Mouse (Mus musculus) spleen, adult 2 months (tissue): ENCODE data around the gene Adam17. TPM values are rescaled to one million over a fixed set of nuclear protein-coding genes. Genes with fewer than 3 reads are reported as not detected.
A peak's percentile ranks its signal among the peaks of the same experiment; 100 is the strongest.

ENCODE experiments used
- DNase-seq, 2 experiments: peaks; one replicate each; pipeline versions ENCODE4 v3.0.0 to v3.0.0-alpha.2; 2012 to 2021; ENCODE audit warnings: low spot score in 2 of 2, low read depth in 1 of 2
- H3K27ac ChIP-seq: fragments of 200-500 bp; 2 replicates; pipeline ENCODE4 v1.5.1; 2012; ENCODE audit warnings: low read length, inconsistent platforms; ENCODE audit not compliant: insufficient read depth
- H3K27me3 ChIP-seq: fragments of 200-500 bp; 2 replicates; pipeline ENCODE4 v1.6.1; 2012; ENCODE audit warnings: mild to moderate bottlenecking, moderate library complexity, low read length, inconsistent platforms; ENCODE audit not compliant: control insufficient read depth, insufficient read depth
- H3K36me3 ChIP-seq: fragments of 200-500 bp; 2 replicates; pipeline ENCODE4 v1.6.1; 2012; ENCODE audit warnings: mild to moderate bottlenecking, low read length, inconsistent platforms; ENCODE audit not compliant: control insufficient read depth, insufficient read depth
- H3K4me1 ChIP-seq: fragments of 200-500 bp; 2 replicates; pipeline ENCODE4 v1.6.1; 2011; ENCODE audit warnings: inconsistent platforms; ENCODE audit not compliant: control insufficient read depth, insufficient read depth, insufficient read length
- H3K4me3 ChIP-seq: fragments of 200-500 bp; 2 replicates; pipeline ENCODE4 v1.5.1; 2011; ENCODE audit warnings: mild to moderate bottlenecking, inconsistent platforms; ENCODE audit not compliant: insufficient read depth, insufficient read length; ENCODE audit errors: extremely low read depth
- CTCF ChIP-seq: fragments of 200-500 bp; IDR thresholded peaks from 2 replicates; pipeline ENCODE4 v1.5.1; 2011; ENCODE audit warnings: mild to moderate bottlenecking, inconsistent platforms; ENCODE audit not compliant: insufficient read depth, insufficient read length, insufficient replicate concordance; ENCODE audit errors: extremely low read depth
- POLR2A ChIP-seq: fragments of 200-500 bp; IDR thresholded peaks from 2 replicates; pipeline ENCODE4 v1.6.1; 2011; ENCODE audit warnings: low read depth, low read length, inconsistent platforms
- WGBS: fragments of 180-500 bp; shearing (Covaris S2); methylation state at CpG from one replicate; pipeline ENCODE4 v1.1.7; 2018; 5-methylcytosine and 5-hydroxymethylcytosine counted together
- polyA plus RNA-seq: library from polyadenylated mRNA; depleted of rRNA; stranded (reverse); fragments of >200 nt; gene quantifications from 2 replicates; pipeline ENCODE4 v1.2.3, GENCODE M21; 2012; rRNA removed

Adam17 gene
- polyA plus RNA-seq, 1 experiment: 20.3 TPM

DNA sequence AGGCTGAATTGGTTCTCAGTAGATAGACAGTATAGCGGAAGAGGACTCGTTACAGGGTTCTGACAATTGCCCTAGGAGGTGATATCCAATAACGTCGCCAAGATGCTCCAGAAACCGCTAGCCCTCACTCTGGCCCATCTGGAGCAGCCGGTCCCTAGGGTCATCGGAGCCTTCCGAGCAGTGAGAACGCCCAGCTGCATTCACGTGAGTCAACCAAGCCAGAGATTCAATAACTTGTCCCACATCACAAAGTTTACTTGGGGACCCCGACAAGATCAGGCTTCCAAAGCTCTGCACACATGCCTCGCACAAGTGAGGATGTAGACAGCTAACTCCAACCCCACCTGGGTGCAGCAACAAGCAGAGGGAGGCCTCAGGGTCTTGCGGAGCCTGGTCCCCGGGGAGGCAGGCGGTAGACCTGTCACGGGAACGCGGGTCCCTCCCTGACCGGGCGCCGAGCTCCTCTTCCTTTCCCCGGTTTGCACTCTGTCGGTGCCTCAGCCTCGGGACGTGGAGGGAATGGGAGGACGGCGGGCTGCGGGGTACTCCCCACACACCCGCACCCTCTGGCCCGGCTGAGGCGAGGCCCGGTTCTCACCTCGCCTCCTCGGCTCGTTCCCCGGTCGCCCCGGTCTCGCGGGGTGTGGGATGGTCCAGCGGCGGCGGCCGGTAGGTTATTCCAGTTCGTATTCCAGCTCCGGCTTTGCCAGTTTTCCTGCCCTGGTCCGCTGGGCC, 87.8 kb downstream of the Adam17 start:
- Histone ChIP-seq H3K4me3 (peak overlapping the region; percentile 82), H3K36me3 (peaks cover 6% of the 10 kb centered on the region; the same call in 1 of the 2 replicates), H3K27me3 (no peaks in the 10 kb centered on the region), H3K4me1 (no peaks in the 10 kb centered on the region; the same call in 1 of the 2 replicates), H3K27ac (peak overlapping the region; percentile 87)
- TF ChIP-seq POLR2A (no peak), CTCF (no peak)
- under 1% methylated on average over 42 of the region's 47 CpGs for WGBS
- peak in 1 of 2 experiments; percentile 25 for DNase-seq

DNA sequence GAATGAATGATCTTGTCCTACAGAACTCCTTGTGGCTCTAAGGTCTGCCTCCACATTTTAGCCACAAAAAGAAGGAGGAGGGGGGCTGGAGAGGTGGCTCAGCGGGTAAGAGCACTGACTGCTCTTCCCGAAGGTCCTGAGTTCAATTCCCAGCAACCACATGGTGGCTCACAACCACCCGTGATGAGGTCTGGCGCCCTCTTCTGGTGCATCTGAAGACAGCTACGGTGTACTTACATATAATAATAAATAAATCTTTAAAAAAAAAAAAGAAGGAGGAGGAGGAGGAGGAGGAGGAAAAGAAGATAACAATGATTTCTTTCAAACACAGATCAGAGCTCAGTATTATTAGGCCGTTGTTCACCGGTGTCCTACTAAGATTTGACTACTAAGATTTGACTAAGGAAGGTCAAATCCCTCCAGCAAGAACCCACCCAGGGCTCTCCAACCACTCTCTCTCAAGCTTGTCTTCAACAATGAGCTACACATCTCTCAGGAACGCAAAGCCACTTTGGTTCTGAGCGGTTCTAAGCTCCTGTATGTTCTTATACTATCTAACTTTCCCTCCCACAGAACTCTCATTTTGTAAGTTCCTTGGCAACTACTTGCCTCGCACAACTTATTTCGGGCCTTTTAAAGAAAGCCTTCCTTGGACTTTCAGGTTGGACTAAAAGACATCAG, 88.5 kb downstream of the Adam17 start, which contains the start of gene Cpsf3:
TSS of gene Cpsf3 (plus strand) at position 631 of the 681 bp plus-strand sequence.
- TF ChIP-seq POLR2A (no peak), CTCF (no peak)
- WGBS: 62% methylated on average over 11 of the region's 11 CpGs
- no peaks in the 10 kb centered on the region for H3K27me3 ChIP-seq
- peaks cover 1% of the 10 kb centered on the region; the same call in 1 of the 2 replicates for H3K36me3 ChIP-seq
- peak within 1 kb of the TSS; percentile 96 for H3K27ac ChIP-seq
- DNase-seq: no peak
- H3K4me1 ChIP-seq: no peaks in the 10 kb centered on the region; the same call in 1 of the 2 replicates
- H3K4me3 ChIP-seq: peak within 1 kb of the TSS; percentile 82

DNA sequence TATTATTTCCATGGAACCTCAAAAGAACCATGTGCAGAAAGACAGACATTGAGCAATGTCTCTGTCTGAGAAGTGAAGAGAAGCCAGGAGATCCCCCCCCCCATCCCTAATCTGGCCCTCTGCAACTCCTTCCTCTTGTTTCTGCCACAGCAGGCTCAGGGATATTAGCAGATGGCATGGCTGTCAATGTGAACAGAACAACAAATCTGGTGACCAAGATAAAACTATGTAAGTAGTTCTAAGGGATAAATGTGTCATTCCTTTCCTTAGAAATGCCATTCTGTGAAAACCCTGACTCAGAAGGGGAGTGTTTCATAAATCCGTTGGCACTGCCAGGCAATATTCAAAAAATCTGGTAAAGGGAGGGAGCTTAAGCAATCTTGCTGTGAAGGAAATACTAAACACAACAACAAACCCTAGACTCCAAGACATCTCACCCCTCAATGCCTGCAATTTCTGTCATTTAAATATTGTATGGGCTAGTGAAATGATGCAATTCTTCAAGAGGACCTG, 96.0 kb downstream of the Adam17 start:
- 95% methylated on average over 1 of the region's 1 CpGs for WGBS
- Histone ChIP-seq H3K27me3 (no peaks in the 10 kb centered on the region), H3K4me3 (no peak overlapping the region), H3K27ac (no peak overlapping the region), H3K4me1 (no peaks in the 10 kb centered on the region), H3K36me3 (peaks cover 13% of the 10 kb centered on the region)
- TF ChIP-seq POLR2A (no peak), CTCF (no peak)
- DNase-seq: no peak

DNA sequence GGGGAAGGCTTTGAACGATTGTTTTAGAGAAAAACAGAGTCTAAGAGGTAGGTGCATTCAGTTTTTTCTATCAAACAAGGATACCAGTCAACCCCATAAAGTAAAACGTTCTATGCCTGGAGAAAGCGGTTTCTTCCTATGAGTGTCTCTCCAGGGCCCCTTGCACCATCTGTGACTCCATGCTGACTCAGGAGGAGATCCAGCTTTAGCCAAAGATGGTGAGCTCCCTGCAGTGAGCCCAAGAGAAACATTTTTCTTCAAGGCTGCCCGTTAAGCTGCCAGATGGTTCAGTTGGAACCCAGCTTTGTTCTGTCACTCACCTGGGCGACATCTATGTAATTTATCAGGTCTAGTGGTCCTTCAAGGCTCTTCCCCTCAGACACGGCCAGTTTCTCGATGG, 99.0 kb downstream of the Adam17 start:
- WGBS: 88% methylated on average over 7 of the region's 7 CpGs
- TF ChIP-seq CTCF (no peak), POLR2A (no peak)
- Histone ChIP-seq H3K4me1 (no peaks in the 10 kb centered on the region), H3K36me3 (peaks cover 26% of the 10 kb centered on the region), H3K27me3 (no peaks in the 10 kb centered on the region), H3K4me3 (no peak overlapping the region), H3K27ac (no peak overlapping the region)
- DNase-seq: no peak

Other genes with a start within 250 kb of the Adam17 start
- 25.4 and 26.2 TPM in 2 replicates for gene Cpsf3, start 88.2 kb downstream of the Adam17 start, polyA plus RNA-seq
- gene Itgb1bp1, start 87.3 kb downstream of the Adam17 start, polyA plus RNA-seq: 7.1 and 7.4 TPM in 2 replicates
- gene Iah1, start 57.2 kb downstream of the Adam17 start, polyA plus RNA-seq: 36.3 and 39.3 TPM in 2 replicates
- gene Ywhaq, start 44.0 kb upstream of the Adam17 start, polyA plus RNA-seq: 38.6 and 40.9 TPM in 2 replicates